Mouse (Mus musculus): ENCODE measurements around the gene Ammecr1. TPM values are rescaled to one million over a fixed set of nuclear protein-coding genes. Genes with fewer than 3 reads are reported as not detected.
A peak's percentile ranks its signal among the peaks of the same experiment; 100 is the strongest.

Gene Ammecr1
- total RNA-seq, 1 experiment from 2014 or later = 12.9 TPM

GRCm38 (mm10) chrX:142916719-142917118, 49.8 kb downstream of the Ammecr1 start:
- DNase-seq = no peak

- no peak for DNase-seq
These were observed 52.3 kb downstream of the Ammecr1 start for GRCm38 (mm10) chrX:142914208-142914607.

GRCm38 (mm10) chrX:142903854-142904253, 62.7 kb downstream of the Ammecr1 start:
- DNase-seq = no peak

GRCm38 (mm10) chrX:142902599-142902998, 63.9 kb downstream of the Ammecr1 start:
- no peak for DNase-seq

- DNase-seq = no peak
These were observed 64.6 kb downstream of the Ammecr1 start for GRCm38 (mm10) chrX:142901915-142902314.

GRCm38 (mm10) chrX:142898295-142898887, 68.1 kb downstream of the Ammecr1 start:
- DNase-seq = no peak

- DNase-seq = no peak
These were observed 69.0 kb downstream of the Ammecr1 start for GRCm38 (mm10) chrX:142897477-142898000.

- no peak for DNase-seq
These were observed 71.2 kb downstream of the Ammecr1 start for GRCm38 (mm10) chrX:142895316-142895715.

GRCm38 (mm10) chrX:142885962-142886361, 80.6 kb downstream of the Ammecr1 start:
- DNase-seq = no peak

- DNase-seq = no peak
These were observed 82.9 kb downstream of the Ammecr1 start for GRCm38 (mm10) chrX:142883593-142883992.

- no peak for DNase-seq
These were observed 84.3 kb downstream of the Ammecr1 start for GRCm38 (mm10) chrX:142882255-142882654.

GRCm38 (mm10) chrX:142869844-142870243, 96.7 kb downstream of the Ammecr1 start:
- no peak for DNase-seq

GRCm38 (mm10) chrX:142848032-142848431, 118.5 kb downstream of the Ammecr1 start:
- no peak for DNase-seq

GRCm38 (mm10) chrX:142846266-142846665, 120.3 kb downstream of the Ammecr1 start:
- DNase-seq = peak; percentile 44

- no peak for DNase-seq
These were observed 124.6 kb downstream of the Ammecr1 start for GRCm38 (mm10) chrX:142841916-142842315.

GRCm38 (mm10) chrX:142839411-142839810, 127.1 kb downstream of the Ammecr1 start:
- DNase-seq = no peak

- DNase-seq = peak; percentile 68
These were observed 127.7 kb downstream of the Ammecr1 start for GRCm38 (mm10) chrX:142838841-142839240.

GRCm38 (mm10) chrX:142837316-142837715, 129.2 kb downstream of the Ammecr1 start:
- DNase-seq = no peak

- DNase-seq = no peak
These were observed 130.1 kb downstream of the Ammecr1 start for GRCm38 (mm10) chrX:142836399-142836798.

GRCm38 (mm10) chrX:142834807-142835206, 131.7 kb downstream of the Ammecr1 start:
- no peak for DNase-seq

GRCm38 (mm10) chrX:142833164-142833796, 133.2 kb downstream of the Ammecr1 start:
- peak; percentile 44 for DNase-seq

GRCm38 (mm10) chrX:142832221-142832620, 134.3 kb downstream of the Ammecr1 start:
- no peak for DNase-seq

GRCm38 (mm10) chrX:142830572-142830971, 136.0 kb downstream of the Ammecr1 start:
- no peak for DNase-seq

All from adrenal gland, postnatal 14 days (tissue).